Mouse (Mus musculus): ENCODE results near the gene Rapgefl1. TPM values are rescaled to one million over a fixed set of nuclear protein-coding genes. Genes with fewer than 3 reads are reported as not detected.

The Rapgefl1 gene
- polyA plus RNA-seq (2014; fragmentation: Illumina TruSeq; extraction: RNeasy Lipid Tissue Mini Kit (QIAGEN cat#74804)) = 0.63 TPM

GRCm38 (mm10) chr11:98836651-98837141, at the start of gene Rapgefl1:
Rapgefl1 (plus strand) TSS chr11:98836785.

DNA sequence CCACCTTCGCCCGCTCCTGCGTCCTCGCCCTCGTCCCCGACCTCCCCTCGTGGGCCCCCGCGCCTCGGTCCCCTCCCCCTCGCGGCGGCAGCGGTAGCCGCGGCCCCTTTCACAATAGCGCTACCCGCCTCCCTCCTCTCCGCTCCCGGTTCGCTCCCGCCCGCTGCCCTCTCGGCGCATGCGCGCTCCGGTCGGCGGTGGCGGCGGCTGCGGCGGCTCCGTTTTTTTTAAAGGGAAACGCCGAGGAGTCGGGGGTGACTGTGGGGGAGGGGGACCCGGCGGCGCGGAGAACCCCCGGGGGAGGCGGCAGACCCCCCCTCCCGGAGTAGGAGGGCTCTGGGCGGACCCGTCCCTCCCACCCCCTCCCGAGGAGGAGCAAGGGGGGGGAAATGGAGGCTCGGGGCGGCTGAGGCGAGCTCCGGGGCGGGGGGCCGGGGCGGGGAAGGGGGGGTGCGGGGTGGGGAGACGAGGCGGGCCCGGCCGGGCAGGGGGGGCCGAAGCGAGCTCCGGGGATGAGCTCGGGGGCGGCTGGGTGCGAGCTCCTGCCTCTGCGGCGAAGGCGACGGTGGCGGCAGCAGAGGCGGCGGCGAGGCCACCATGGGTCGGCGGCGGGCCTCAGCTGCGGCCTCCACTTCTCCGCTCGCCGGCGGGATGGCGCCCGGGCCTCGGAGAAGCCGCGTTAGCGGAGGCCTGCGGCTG, 41.4 kb upstream of the Rapgefl1 start, which contains the start of gene Msl1:
Gene Msl1, plus strand, starts transcription at position 502 of the 699 bp plus-strand sequence.

DNA sequence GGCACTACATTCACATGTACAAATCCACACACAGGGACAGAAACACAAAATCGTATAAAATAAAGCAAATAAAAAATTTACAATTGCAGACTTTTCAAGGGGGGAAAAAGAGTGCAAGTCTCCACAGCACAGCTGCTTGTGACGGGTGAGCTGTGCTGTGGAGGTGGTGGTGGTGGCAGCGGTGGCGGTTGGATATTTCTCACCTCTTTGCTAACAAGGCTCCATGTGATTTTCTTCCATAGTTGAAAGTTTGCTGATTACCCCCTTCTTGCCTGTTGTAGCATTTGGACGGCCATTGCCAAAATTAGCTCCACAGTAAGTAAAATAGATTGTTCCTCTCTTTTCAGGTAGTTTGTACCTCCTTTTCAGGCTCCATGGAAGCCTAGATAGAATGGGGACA, 32.0 kb upstream of the Rapgefl1 start, which contains the start of gene Casc3:
Gene Casc3, plus strand, starts transcription at position 301 of the 400 bp plus-strand sequence.

GRCm38 (mm10) chr11:98863028-98863750, 26.6 kb downstream of the Rapgefl1 start, which contains the start of gene Wipf2:
Wipf2 (plus strand) TSS chr11:98863638.

Other genes starting within 250 kb of the Rapgefl1 start
- 6.9 TPM for gene Ormdl3, start 249.4 kb upstream of the Rapgefl1 start, polyA plus RNA-seq (2014; fragmentation: Illumina TruSeq; extraction: RNeasy Lipid Tissue Mini Kit (QIAGEN cat#74804))
- gene Lrrc3c, start 238.5 kb upstream of the Rapgefl1 start, polyA plus RNA-seq (2014; fragmentation: Illumina TruSeq; extraction: RNeasy Lipid Tissue Mini Kit (QIAGEN cat#74804)) = not detected
- gene Gm12355, start 211.1 kb upstream of the Rapgefl1 start, polyA plus RNA-seq (2014; fragmentation: Illumina TruSeq; extraction: RNeasy Lipid Tissue Mini Kit (QIAGEN cat#74804)) = 0.80 TPM
- gene Gsdma3, start 210.4 kb upstream of the Rapgefl1 start, polyA plus RNA-seq (2014; fragmentation: Illumina TruSeq; extraction: RNeasy Lipid Tissue Mini Kit (QIAGEN cat#74804)) = not detected
- gene Gsdma2, start 190.0 kb upstream of the Rapgefl1 start, polyA plus RNA-seq (2014; fragmentation: Illumina TruSeq; extraction: RNeasy Lipid Tissue Mini Kit (QIAGEN cat#74804)) = not detected
- gene Gsdma, start 172.4 kb upstream of the Rapgefl1 start, polyA plus RNA-seq (2014; fragmentation: Illumina TruSeq; extraction: RNeasy Lipid Tissue Mini Kit (QIAGEN cat#74804)) = not detected
- 14.8 TPM for gene Psmd3, start 154.2 kb upstream of the Rapgefl1 start, polyA plus RNA-seq (2014; fragmentation: Illumina TruSeq; extraction: RNeasy Lipid Tissue Mini Kit (QIAGEN cat#74804))
- gene Csf3, start 135.5 kb upstream of the Rapgefl1 start, polyA plus RNA-seq (2014; fragmentation: Illumina TruSeq; extraction: RNeasy Lipid Tissue Mini Kit (QIAGEN cat#74804)) = not detected
- 6.5 TPM for gene Med24, start 107.3 kb upstream of the Rapgefl1 start, polyA plus RNA-seq (2014; fragmentation: Illumina TruSeq; extraction: RNeasy Lipid Tissue Mini Kit (QIAGEN cat#74804))
- 8.4 TPM for gene Thra, start 96.1 kb upstream of the Rapgefl1 start, polyA plus RNA-seq (2014; fragmentation: Illumina TruSeq; extraction: RNeasy Lipid Tissue Mini Kit (QIAGEN cat#74804))
- 1.6 TPM for gene Nr1d1, start 61.5 kb upstream of the Rapgefl1 start, polyA plus RNA-seq (2014; fragmentation: Illumina TruSeq; extraction: RNeasy Lipid Tissue Mini Kit (QIAGEN cat#74804))
- 113 TPM for gene Msl1, start 41.3 kb upstream of the Rapgefl1 start, polyA plus RNA-seq (2014; fragmentation: Illumina TruSeq; extraction: RNeasy Lipid Tissue Mini Kit (QIAGEN cat#74804))
- 24.9 TPM for gene Casc3, start 31.9 kb upstream of the Rapgefl1 start, polyA plus RNA-seq (2014; fragmentation: Illumina TruSeq; extraction: RNeasy Lipid Tissue Mini Kit (QIAGEN cat#74804))
- 12.0 TPM for gene Wipf2, start 26.9 kb downstream of the Rapgefl1 start, polyA plus RNA-seq (2014; fragmentation: Illumina TruSeq; extraction: RNeasy Lipid Tissue Mini Kit (QIAGEN cat#74804))
- 6.8 TPM for gene Cdc6, start 71.0 kb downstream of the Rapgefl1 start, polyA plus RNA-seq (2014; fragmentation: Illumina TruSeq; extraction: RNeasy Lipid Tissue Mini Kit (QIAGEN cat#74804))
- gene Rara, start 91.0 kb downstream of the Rapgefl1 start, polyA plus RNA-seq (2014; fragmentation: Illumina TruSeq; extraction: RNeasy Lipid Tissue Mini Kit (QIAGEN cat#74804)) = 2.4 TPM
- gene Gjd3, start 146.2 kb downstream of the Rapgefl1 start, polyA plus RNA-seq (2014; fragmentation: Illumina TruSeq; extraction: RNeasy Lipid Tissue Mini Kit (QIAGEN cat#74804)) = not detected
- 203 TPM for gene Top2a, start 187.4 kb downstream of the Rapgefl1 start, polyA plus RNA-seq (2014; fragmentation: Illumina TruSeq; extraction: RNeasy Lipid Tissue Mini Kit (QIAGEN cat#74804))
- gene Igfbp4, start 204.5 kb downstream of the Rapgefl1 start, polyA plus RNA-seq (2014; fragmentation: Illumina TruSeq; extraction: RNeasy Lipid Tissue Mini Kit (QIAGEN cat#74804)) = 57.2 TPM